Mouse (Mus musculus) adrenal gland, adult 8-10 months (tissue): ENCODE data around the gene Eif2ak1. TPM values are rescaled to one million over a fixed set of nuclear protein-coding genes. Genes with fewer than 3 reads are reported as not detected.
A peak's percentile ranks its signal among the peaks of the same experiment; 100 is the strongest.

ENCODE experiments used
- DNase-seq: peaks from one replicate; pipeline ENCODE4 v3.0.0; 2022
- total RNA-seq, 4 experiments: library from RNA; stranded (reverse); gene quantifications; 2 replicates each; pipeline ENCODE4 v1.2.4; 2022

The Eif2ak1 gene
- total RNA-seq, 4 experiments from 2014 or later = 42.1 to 49.3 (median 45.2) TPM

DNA sequence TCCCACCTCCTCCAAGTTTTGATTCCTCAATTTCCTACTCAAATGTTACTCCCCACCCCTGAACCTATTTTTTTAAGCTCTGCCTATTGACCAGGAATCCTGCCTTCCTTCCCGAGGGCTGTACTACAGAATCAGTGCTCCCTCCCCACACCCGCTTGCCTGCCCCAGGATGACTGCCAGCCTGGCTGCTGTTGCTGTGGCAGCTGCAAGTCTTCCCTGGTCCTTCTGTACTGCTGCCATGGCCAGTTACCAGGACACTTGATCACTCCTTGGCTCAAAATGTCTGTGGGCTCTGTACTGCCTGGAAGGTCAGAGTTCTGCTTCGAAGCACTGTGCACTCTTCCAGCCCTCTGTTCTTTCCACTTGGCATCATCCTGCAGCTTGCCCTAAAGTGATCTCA is 84.5 kb downstream of the Eif2ak1 start:
- DNase-seq = no peak

DNA sequence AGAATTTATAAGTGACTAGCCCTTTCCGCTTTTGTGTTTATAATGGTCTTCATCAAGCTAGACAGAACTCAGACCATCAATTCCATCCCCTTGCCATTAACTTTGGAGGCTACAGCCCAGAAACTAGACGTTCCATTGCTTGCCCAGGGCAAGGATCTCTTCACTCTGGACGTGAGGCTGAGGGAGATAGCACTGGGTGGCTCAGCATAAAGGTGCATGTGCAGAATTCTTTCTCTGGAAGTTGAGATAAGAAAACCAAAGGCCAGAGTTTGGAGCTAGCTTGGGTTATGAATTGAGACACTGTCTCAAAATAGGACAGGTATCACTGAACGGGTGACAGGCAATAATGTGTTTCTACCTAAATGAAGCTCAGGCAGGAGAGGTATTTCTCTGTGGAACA is 86.2 kb downstream of the Eif2ak1 start:
- DNase-seq = no peak

DNA sequence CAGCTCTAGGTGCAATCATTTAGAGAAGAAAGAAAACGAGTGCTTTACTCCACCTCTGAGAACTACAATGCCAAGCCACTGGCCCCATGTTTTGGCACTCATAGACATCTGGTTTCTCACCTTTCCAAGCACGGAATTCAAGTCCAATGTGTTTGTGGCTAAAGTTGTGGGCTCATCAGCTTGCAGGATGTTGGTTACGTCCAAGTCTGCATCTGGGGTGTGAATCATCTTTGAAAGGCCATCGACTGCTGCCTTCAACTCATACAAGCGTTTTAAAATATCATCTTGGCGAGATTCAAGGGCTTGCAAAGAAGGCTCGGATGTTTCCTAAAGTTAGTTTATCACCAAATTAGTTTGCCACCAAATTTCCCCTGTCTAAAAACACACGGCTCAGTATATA is 88.8 kb downstream of the Eif2ak1 start:
- DNase-seq = no peak

DNA sequence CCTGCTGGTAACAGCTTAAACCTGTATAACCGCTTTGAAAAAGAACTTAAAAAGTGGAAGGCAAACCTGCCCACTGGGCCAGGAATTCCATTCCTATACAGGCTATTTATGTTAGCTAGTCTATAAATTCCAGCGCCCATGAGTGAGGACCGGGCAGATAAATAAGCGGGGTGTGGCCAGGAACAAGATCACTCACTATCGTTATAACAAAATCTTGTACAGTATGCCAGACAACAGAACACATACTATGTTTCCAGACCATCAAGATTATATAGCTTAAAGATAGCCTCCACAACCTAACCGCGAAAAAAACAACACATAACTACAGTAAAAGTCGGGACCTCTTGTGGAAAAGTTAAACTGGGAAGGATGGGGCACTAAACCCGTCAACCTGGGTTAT is 91.3 kb downstream of the Eif2ak1 start:
- DNase-seq = no peak

DNA sequence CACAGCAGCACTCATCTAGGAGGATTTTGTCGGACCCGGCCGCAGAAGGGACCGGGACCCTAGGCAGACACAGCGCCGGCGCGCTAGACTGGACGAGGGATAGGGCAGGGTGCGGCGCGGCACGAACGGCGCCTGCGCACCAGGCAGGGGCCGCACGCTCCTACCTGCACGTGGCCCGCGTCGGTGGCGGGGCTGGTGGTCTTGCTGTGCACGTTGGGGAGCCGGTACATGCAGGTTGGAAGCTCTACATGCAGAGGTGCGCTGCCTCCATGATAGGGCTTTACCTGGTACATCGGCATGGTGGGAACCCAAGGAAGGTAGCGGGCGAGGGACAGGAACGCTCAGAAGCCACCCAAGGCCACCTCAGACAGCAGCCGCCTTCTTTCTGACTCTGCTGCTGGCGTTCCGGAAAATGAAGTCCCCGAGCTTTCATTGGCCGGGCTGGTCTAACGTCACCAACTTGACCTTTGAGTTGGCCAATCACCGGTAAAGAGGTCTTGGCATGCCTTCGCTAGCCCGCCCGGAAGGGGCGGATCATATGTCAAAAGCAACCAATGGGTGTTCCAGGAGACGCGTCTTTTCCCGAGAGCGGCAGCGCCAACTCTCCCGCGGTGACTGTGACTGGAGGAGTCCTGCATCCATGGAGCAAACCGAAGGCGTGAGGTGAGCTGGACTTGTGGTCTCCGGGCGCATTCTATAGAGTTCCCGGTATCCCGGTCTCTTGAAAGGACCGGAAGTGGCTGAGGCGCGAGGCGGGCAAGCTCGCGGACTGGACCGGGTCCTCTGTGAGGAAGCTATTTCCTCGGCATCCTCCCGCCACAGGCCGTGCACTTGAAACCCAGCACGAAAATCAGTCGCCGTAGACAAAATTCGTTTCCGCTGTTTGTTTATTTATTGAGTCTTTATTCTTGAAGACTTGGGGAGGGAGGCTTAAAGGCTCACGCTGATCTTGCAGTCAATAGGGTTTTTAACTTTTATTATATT is 92.1 kb downstream of the Eif2ak1 start, which contains the start of the genes Aimp2 and Pms2:
Gene Aimp2 (minus strand): TSS at position 431 of the 984 bp plus-strand sequence.
Gene Pms2 (plus strand): TSS at position 548 of the 984 bp plus-strand sequence.
- DNase-seq = peak; percentile 97

DNA sequence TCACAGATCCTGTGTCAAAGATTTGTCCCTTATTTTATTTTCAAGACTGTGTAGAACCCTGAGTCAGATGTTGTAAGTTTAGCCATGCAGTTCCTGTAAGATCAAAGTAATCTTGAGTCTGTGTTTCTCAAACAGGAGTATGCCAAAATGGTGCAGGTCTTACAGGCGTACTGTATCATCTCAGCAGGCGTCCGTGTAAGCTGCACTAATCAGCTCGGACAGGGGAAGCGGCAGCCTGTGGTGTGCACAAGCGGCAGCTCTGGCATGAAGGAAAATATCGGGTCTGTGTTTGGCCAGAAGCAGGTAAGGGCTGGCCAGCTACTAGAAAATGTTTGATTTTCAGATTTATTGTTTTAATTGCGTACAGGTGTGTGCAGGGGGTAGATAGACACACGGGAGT is 98.6 kb downstream of the Eif2ak1 start:
- DNase-seq = no peak

DNA sequence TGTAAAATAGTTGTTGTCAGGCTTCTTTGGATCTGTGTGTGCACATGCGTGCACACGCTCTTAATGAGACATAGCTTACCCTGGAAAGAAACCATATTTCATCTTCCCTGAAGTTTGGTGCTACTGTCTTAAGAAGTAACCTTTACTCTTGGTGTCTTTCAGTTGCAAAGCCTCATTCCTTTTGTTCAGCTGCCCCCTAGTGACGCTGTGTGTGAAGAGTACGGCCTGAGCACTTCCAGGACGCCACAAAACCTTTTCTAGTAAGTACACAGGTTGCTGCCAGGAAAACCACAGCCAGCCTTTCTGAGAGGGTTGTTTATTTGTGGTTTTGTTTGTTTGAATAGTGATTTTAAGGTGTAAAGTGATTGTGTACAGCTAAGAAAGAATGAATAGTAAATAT is 99.8 kb downstream of the Eif2ak1 start:
- peak; percentile 23 for DNase-seq

DNA sequence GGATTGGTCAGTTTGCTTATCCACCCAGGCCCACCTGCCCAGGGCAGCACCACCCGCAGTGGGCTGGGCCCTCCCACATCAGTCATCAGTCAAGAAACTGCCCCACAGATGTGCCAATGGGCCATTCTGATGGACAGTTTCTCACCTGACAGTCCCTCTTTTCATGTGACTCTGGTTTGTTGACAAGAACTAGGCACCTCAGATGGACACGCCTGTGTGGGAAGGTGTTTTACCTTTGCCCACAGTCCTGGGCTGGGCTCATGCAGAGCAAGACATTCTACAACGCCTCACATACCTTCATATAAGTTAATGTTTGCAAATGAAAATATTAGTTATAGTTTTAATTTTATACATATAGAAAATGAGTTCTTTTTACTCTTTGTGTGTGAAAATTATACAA is 100.5 kb downstream of the Eif2ak1 start:
- DNase-seq = no peak

DNA sequence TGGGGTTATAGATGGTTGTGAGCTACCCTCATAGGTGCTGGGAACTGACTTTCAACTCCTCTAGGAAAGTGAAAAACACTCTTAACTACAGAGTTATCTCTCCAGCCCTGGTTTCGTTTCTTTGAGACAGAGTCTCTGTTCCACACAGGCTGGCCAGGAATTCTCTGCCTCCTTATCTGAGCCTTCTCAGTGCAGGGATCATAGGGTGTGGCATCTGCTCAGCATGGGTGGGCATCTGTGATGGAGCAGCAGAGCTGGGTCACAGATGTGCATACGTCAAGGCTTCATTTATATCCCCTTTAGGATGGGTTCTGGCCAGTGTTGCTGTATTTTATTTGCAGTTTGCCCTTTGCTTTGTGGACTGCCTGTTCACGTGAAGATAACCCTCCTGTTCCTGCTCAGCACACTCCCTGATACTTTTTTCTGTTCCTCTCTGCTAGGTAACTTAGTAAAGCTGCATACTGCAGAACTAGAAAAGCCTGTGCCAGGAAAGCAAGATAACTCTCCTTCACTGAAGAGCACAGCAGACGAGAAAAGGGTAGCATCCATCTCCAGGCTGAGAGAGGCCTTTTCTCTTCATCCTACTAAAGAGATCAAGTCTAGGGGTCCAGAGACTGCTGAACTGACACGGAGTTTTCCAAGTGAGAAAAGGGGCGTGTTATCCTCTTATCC is 107.3 kb downstream of the Eif2ak1 start:
- no peak for DNase-seq

DNA sequence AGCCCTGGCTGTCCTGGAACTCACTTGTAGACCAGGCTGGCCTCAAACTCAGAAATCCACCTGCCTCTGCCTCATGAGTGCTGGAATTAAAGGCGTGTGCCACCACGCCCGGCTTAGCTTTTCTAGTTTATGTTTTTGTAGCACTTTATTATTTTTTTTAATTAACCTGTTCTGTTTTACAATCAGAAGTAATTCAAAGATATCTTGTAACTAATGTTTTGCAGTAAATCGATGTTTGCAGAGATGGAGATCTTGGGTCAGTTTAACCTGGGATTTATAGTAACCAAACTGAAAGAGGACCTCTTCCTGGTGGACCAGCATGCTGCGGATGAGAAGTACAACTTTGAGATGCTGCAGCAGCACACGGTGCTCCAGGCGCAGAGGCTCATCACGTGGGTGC is 110.3 kb downstream of the Eif2ak1 start, which contains the start of gene Gm42421:
Gene Gm42421 (plus strand): TSS at position 301 of the 400 bp plus-strand sequence.
- DNase-seq = no peak

DNA sequence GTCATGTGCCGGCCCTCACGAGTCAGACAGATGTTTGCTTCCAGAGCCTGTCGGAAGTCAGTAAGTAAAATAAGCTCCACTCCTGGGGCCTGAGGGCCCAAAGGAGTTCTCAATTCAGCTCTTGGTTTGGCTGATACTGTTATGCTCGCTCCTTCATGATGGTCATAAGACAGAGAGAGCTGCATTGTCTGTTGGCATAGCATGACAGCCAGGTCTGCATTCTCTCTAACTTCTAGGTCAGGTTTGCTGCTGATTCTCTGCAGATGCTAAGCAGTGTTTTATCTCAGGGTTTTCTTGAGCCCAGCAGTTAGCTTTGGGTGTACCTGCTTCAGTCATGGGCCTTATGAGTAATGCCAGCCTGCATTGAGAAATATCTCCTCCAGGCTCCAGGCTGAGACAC is 111.7 kb downstream of the Eif2ak1 start:
- no peak for DNase-seq

DNA sequence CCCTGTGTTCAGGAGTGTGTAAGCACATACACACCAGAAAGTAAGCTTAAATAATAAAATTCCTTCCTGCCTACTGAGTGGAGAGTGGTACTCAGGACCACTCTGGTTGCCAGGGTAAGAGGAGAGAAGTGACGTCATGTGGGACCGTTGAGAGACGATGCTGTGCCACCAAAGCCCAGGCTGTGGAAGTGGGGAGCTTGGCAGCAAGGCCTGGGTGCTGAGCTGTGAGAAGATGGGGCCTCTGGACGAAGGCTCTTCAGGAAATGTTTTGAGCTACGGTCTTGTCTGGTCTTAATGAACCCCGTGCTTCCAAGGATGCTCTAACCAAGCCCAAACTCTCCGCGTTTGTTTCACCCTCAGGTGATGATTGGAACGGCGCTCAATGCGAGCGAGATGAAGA is 113.1 kb downstream of the Eif2ak1 start:
- no peak for DNase-seq

DNA sequence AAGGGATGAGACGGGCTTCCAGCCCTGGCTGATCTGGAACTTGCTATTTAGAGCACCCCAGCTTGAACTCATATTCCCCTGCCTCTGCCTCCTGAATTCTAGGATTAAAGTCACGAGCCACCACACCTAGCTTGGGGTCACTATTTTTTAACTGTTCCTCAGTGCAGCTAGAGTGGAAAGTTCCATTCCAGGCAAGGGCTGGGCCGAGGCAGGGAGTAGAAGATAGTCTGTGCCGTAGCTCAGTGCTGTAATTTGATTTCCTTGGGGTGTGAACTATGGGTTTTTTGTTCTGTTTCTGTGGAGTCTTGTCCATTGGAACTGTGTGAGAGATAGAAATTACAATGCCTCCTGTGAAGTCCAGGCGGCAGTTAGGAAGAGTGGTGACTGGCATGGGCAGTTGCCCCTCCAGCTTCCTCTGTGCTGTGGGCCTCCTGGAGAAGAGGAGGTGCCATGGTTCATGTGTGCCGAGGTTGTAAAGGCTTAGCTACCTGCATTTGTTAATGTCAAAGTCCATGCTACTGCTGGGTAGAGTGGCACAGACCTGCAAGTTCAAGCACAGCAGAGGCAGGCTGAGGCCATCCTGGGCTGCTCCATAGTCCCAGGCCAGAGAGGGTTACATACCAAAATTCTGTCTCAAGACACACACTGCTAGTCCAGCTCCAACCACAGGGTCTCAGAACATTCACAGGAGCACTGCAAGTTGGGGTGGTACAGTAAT is 114.4 kb downstream of the Eif2ak1 start:
- no peak for DNase-seq

DNA sequence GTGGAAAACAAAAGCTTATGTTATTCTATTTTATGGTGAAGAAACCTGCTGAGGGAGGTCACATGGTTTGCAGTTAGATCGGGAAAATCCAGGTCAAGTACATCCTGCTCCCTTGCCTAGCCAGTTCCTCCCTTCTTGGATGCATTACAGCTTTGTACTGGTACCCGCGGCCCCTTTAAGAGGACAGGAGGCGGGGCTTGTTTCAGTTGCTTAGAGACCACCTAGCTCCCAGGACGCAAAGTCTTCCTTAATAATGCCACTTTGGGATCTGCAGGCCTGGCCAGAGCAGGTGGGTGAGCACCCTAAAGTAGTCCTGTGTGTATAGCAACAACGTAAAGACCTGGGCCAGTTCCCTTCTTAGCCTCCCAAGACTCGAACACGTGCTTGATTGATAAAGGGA is 115.2 kb downstream of the Eif2ak1 start, which contains the start of gene Rsph10b:
Gene Rsph10b (plus strand): TSS at position 205 of the 400 bp plus-strand sequence.
- DNase-seq = peak; percentile 25

DNA sequence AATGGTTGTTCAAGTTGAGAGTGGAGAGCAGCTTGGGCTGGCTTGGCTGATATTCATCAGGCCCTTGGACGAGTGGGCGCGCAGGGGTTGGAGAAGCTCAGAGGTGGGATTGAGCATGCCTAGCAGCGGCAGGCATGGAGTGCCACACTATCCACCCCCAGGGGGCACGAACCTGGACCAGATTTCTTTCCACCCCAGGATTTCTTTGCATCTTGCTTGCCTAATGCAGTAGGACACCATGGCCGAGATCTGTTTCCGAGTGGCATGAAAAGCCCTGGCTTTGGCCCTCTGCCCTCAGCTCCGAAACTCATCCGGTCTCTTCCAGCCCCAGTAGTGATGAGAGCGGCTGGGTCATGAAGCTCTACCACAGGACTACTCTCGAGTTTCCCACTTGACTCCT is 115.8 kb downstream of the Eif2ak1 start:
- no peak for DNase-seq

DNA sequence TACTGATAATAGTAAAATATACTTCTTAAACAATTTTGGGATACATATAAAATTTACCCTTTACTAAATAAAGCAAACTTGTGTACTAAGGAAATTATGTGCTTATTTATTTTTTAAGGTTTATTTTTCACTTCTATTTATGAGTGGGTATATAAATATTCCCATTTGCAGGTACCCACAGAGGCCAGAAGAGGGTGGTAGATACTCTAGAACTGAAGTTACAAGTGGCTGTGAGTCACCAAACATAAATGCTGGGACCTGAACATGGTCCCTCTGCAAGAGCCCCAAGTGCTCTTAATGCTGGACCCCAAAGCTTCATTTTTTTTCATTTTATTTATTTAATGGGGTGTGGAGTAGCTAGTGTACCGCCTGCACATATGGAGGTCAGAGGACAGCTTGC is 116.3 kb downstream of the Eif2ak1 start:
- DNase-seq = no peak

DNA sequence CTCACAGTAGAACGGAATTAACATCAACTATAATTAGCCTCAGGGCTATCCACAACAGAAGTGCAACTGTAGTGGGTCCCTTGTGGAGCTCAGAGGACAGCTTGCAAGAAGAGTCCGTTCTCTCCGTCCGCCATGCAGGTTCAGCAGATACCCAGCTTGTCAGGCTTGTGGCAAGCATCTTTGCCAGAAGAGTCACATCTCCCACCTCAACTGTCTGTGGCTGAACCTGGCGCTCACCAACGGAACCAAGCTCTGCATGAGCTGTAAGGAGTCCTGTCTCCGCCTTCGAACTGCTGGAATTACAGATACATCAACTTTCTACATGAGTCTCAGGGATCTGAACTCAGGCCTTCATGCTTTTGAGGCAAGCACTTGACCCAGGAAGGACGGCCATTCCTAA is 118.6 kb downstream of the Eif2ak1 start:
- DNase-seq = no peak

DNA sequence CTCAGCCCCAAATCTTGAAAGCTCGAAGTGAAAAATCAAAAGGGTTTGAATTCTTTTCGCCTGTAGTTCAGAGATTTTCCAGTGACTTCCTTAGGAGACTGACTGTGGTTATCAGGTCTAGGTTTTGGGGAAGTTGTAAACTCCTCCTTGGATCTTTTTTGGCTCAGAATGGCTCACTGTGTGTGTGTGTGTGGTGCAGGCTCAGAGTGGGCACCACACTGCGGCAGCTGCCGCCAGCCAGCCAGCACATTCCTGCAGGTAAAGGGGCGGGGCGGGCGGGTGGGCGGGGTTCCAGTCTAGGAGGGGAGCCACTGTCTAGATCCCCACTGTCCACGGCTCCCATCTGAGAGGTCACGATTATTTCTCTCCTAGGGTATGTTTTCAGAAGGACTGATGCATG is 124.0 kb downstream of the Eif2ak1 start:
- DNase-seq = no peak

DNA sequence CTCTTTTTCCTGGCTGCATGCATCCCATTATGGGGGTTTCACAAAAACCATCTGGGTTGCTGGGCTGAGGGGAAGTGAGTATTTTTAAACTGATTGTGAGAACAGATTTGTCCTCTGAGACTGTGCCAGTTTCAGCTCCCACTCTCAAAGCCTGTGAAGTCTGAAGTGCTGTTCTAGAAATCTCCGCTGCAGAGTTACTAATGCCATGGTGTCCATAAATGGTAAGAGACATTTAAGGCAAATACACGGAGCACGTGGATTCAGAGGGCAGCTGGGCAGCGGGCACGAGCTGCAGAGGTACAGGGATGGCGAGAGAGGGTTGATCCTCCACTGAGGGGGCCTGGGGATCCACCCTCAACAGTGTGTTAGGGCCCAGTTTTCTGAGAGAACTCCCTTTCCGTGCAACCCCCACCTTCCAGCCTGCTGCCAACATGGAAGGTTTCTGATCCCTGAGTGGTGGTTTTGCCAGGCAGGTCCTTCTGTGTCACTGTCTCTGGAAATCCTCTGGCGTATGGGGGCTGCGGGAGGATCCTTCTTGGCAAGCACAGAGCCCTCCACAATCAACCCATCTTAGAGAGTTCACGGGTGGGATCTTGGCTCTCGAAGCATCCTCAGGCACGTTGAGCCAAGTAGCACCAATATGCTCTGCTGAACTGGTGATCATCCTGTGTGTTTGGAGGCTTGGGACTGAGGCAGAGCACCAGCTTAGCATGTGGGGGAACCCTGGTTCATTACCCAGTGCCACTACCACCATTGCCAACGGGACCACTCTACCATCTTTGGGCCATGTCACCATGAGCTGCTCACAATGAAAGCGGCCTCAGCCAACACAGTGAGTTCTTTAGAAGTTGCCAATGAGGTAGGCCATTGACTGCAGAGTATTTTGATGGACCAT is 125.9 kb downstream of the Eif2ak1 start:
- DNase-seq = no peak

DNA sequence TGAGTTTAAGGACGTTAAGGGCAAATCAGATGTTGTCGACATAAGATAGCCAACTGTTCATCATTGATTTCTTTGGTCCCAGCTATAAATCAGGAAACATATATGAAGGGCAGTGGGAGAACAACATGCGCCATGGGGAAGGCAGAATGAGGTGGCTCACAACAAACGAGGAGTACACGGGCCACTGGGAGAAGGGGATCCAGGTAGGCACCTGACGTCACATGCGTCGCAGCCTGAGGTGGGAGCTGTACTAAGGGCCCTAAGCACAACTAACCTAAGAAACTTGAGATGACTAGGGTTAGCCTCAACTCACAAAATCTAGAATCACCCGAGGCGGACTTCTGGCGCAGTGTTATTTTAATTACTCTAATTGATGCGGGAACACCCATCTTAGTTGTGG is 130.8 kb downstream of the Eif2ak1 start:
- no peak for DNase-seq

DNA sequence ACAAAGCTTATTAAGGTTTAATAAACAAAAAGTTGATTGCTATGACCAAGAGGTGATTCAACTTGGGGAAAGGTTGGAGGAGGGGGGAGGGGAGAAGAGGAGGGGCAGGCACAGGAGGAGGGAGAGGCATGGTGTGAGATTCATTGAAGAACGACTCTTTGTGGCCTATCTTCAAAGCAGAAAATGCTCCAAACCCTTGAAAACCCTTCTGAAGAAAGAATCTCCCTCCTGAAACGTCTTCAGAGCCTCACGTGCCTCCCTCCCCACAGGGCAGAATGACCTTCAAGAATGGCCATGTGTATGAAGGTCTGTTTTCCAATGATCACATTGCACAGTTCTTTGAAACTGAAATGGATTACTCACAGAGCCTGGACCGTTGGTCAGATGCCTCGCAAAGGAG is 132.4 kb downstream of the Eif2ak1 start:
- no peak for DNase-seq
